Mouse (Mus musculus) neural tube, embryonic 15.5 days (tissue): Measurements from ENCODE around the gene Gm20388. TPM values are rescaled to one million over a fixed set of nuclear protein-coding genes. Genes with fewer than 3 reads are reported as not detected.

Source experiments
- ATAC-seq: fragments of 200-750 bp; cut with Nextera tagmentation; 2 replicates; pipeline ENCODE4 v1.8.0; 2017; ENCODE audit warnings: mild to moderate bottlenecking, moderate TSS enrichment, moderate library complexity; ENCODE audit not compliant: low FRiP score
- H3K27ac ChIP-seq: fragments of 300-500 bp; sonication (generic); replicated peaks from 2 replicates; pipeline ENCODE4 v1.5.1; 2015; ENCODE audit warnings: mild to moderate bottlenecking, inconsistent platforms
- H3K27me3 ChIP-seq: fragments of 300-500 bp; sonication (generic); replicated peaks from 2 replicates; pipeline ENCODE4 v1.6.1; 2015; ENCODE audit warnings: inconsistent platforms
- H3K36me3 ChIP-seq: fragments of 300-500 bp; sonication (generic); 2 replicates; pipeline ENCODE4 v1.6.1; 2015; ENCODE audit warnings: inconsistent platforms
- H3K4me1 ChIP-seq: fragments of 300-500 bp; sonication (generic); 2 replicates; pipeline ENCODE4 v1.6.1; 2015; ENCODE audit warnings: inconsistent platforms
- H3K4me2 ChIP-seq: fragments of 300-500 bp; sonication (generic); 2 replicates; pipeline ENCODE4 v1.6.1; 2015; ENCODE audit warnings: inconsistent platforms, mild to moderate bottlenecking, moderate library complexity
- H3K4me3 ChIP-seq: fragments of 300-500 bp; sonication (generic); replicated peaks from 2 replicates; pipeline ENCODE4 v1.5.1; 2015; ENCODE audit warnings: mild to moderate bottlenecking, inconsistent platforms
- H3K9ac ChIP-seq: fragments of 300-500 bp; sonication (generic); replicated peaks from 2 replicates; pipeline ENCODE4 v1.6.1; 2015; ENCODE audit warnings: mild to moderate bottlenecking, inconsistent platforms
- H3K9me3 ChIP-seq: fragments of 300-500 bp; sonication (generic); replicated peaks from 2 replicates; pipeline ENCODE4 v1.6.1; 2016; ENCODE audit warnings: inconsistent platforms
- WGBS: fragments of 180-500 bp; shearing (Covaris S2); methylation state at CpG from one replicate; pipeline ENCODE4 v1.1.7; 2015; ENCODE audit warnings: mixed read lengths; 5-methylcytosine and 5-hydroxymethylcytosine counted together
- polyA plus RNA-seq: library from polyadenylated mRNA; unstranded; fragments of >200 nt; fragmentation: Nextera tagmentation; extraction: Ambion mirVana; gene quantifications from 2 replicates; pipeline ENCODE4 v1.2.1, GENCODE M21; 2015

Gm20388 gene
- polyA plus RNA-seq, 1 experiment from 2014 or later = not detected

DNA sequence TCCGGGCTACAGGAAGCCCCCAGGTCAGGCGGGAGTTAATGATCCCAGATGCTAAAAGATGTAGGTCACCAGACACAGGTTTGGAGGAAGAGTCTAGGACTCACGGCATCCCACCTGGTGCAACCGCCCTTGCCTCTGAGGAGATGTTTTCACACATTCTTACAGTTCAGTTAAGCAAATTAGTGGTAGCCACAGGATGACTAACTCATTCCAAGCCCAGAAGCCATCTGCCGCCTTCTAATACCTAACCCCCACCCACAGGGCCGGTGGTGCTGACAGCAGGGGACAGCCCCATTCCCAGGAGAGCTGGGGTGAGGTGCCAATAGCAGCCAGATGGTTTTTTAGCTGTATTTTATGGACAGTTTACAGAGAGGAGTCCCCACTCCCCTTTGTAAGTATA is 2375.1 kb downstream of the Gm20388 start:
- H3K27ac ChIP-seq = no peak overlapping the region
- WGBS = 67% methylated on average over 6 of the region's 6 CpGs
- H3K9me3 ChIP-seq = no peaks in the 10 kb centered on the region
- H3K4me1 ChIP-seq = peaks cover 33% of the 10 kb centered on the region
- no peak for ATAC-seq
- H3K36me3 ChIP-seq = no peaks in the 10 kb centered on the region
- peaks cover 23% of the 10 kb centered on the region; the same call in 1 of the 2 replicates for H3K27me3 ChIP-seq
- H3K4me3 ChIP-seq = no peak overlapping the region
- H3K9ac ChIP-seq = 0 out of 2 replicates have a peak overlapping the region, but pooled peaks have one; percentile 2
- no peak overlapping the region for H3K4me2 ChIP-seq

DNA sequence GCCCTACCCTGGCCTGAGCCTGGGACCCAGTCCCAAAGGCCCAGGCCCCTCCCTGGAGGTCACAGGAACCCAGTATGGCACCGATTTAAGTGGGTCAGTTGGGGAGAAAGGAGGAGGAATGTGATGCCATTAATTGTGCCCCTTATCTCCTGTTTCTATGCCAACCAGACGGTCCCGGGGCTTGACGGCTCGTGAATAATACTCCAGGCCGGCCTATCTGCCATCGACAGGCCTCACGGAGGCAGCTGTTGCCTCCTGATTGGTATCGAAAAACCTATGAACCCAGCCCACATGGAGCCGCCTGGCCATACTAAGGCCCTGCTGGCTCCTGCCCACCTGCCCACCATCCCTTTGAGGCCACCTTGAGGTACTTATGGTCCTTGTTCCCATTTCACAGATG is 2376.3 kb downstream of the Gm20388 start:
- H3K27me3 ChIP-seq = peaks cover 23% of the 10 kb centered on the region; the same call in 1 of the 2 replicates
- H3K4me3 ChIP-seq = no peak overlapping the region
- no peak for ATAC-seq
- no peak overlapping the region for H3K27ac ChIP-seq
- no peak overlapping the region for H3K4me2 ChIP-seq
- peaks cover 28% of the 10 kb centered on the region for H3K4me1 ChIP-seq
- 79% methylated on average over 10 of the region's 10 CpGs for WGBS
- H3K9me3 ChIP-seq = no peaks in the 10 kb centered on the region
- no peak overlapping the region for H3K9ac ChIP-seq
- H3K36me3 ChIP-seq = no peaks in the 10 kb centered on the region

DNA sequence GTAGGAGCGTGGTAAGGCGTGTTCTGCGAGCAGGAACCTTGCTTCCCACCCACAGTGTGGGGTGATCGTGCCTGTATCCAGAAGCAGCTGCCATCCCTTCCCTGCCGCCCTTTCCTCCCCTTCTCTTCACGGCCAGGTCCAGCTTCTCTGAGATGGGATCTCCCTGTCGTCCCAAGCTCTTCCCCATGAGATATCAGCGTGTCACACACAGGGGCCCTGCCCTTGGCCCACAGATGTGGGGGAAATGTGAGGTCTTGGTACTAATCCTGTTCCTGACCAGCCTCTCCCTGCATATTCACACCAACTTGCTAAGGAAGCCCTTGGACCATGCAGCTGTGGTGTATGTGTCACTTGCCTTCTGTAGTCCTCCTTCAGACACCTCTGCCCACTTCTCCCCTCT is 2377.1 kb downstream of the Gm20388 start:
- Histone ChIP-seq H3K27ac (no peak overlapping the region), H3K27me3 (peaks cover 23% of the 10 kb centered on the region; the same call in 1 of the 2 replicates), H3K4me3 (no peak overlapping the region), H3K9ac (no peak overlapping the region), H3K4me1 (peaks cover 24% of the 10 kb centered on the region), H3K9me3 (no peaks in the 10 kb centered on the region), H3K4me2 (no peak overlapping the region), H3K36me3 (no peaks in the 10 kb centered on the region)
- 82% methylated on average over 8 of the region's 8 CpGs for WGBS
- no peak for ATAC-seq

DNA sequence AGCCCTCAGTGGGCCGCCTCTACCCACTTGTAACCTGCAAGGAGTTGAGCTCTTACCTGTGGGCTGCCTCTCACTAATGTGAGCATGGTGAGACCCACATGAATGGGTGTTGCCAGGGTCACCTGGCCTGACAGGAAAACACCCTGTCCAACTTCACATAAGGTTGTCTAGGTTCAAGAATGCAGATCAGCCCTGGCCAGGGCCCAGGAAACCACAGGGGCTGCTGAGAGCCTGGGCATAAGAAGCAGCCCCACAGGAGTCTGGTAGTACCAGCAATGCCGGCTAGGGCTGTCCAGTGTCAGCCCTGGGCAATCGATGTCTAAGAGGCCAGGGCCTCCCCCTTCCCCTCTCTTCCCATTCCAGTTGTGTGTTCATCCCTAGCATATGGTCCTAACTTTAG is 2377.7 kb downstream of the Gm20388 start:
- Histone ChIP-seq H3K9ac (no peak overlapping the region), H3K9me3 (no peaks in the 10 kb centered on the region), H3K36me3 (no peaks in the 10 kb centered on the region), H3K4me3 (no peak overlapping the region), H3K27me3 (peaks cover 20% of the 10 kb centered on the region; the same call in 1 of the 2 replicates), H3K27ac (no peak overlapping the region), H3K4me2 (no peak overlapping the region), H3K4me1 (peaks cover 18% of the 10 kb centered on the region)
- 72% methylated on average over 3 of the region's 3 CpGs for WGBS
- ATAC-seq = no peak

DNA sequence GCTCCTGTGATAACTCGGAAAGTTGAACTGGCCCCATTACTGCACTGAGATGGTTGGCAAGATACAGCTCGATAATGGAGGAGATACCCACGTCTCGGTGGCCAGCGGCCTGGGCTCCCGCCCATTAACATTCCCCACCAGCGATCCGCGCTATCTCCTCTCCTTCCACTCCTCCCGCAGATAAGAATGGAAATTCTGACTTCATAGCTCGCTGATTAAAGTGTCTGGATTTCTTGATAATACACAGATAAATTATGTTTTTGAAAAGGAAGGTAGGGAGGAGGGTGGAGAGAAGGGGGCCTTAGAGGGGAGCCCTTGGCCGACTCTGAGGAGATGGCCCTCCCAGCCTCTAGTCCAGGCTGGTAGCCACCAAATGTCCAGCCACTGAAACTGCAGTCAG is 2380.4 kb downstream of the Gm20388 start:
- Histone ChIP-seq H3K4me2 (no peak overlapping the region), H3K4me3 (no peak overlapping the region), H3K9ac (no peak overlapping the region), H3K36me3 (no peaks in the 10 kb centered on the region), H3K27ac (no peak overlapping the region), H3K27me3 (peaks cover 7% of the 10 kb centered on the region; the same call in 1 of the 2 replicates), H3K9me3 (no peaks in the 10 kb centered on the region), H3K4me1 (peaks cover 14% of the 10 kb centered on the region)
- 75% methylated on average over 12 of the region's 12 CpGs for WGBS
- ATAC-seq = no peak

DNA sequence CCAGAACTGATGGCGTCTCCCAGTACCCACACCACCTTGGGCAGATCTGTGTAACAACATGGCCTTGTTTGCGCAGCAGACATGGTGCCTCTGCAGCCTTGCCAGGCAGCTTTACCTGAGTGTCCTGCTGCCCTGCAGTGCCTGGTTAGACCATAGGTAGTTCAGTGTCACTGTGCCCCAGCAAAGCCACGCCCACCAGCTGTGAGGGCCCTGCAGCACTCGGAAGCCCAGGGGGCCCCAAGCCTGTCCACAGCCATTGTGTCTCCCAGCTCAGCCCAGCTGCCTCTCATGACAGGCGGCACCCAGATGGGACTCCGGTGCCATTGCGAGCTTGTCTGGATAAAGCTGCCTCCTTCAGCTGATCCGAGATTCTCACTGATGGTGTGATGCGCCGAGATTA is 2380.9 kb downstream of the Gm20388 start:
- no peaks in the 10 kb centered on the region for H3K36me3 ChIP-seq
- no peak overlapping the region for H3K9ac ChIP-seq
- H3K9me3 ChIP-seq = no peaks in the 10 kb centered on the region
- H3K27me3 ChIP-seq = peaks cover 2% of the 10 kb centered on the region; the same call in 1 of the 2 replicates
- no peak overlapping the region for H3K27ac ChIP-seq
- H3K4me2 ChIP-seq = no peak overlapping the region
- peaks cover 18% of the 10 kb centered on the region for H3K4me1 ChIP-seq
- no peak for ATAC-seq
- H3K4me3 ChIP-seq = no peak overlapping the region
- 36% methylated on average over 10 of the region's 10 CpGs for WGBS

DNA sequence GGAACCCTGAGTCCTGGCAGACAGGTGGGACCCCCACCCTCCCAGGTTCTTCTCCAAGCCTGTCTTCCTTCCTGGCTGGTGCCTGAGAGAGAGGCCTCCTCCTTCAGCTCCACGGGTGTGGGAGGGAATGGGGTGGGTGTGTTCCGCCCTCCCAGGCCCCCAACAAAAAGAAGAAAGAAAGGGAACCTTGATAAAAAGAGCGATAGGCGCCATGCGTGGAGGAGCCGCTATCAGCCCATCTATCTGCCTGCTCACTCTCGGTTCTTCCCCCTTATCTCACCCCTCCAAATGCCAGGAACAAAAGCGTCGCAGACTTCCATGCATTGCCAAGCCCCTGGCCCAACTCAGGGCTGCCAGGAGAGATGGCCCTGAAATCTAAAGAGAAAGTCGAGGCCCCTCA is 2382.8 kb downstream of the Gm20388 start:
- H3K4me3 ChIP-seq = no peak overlapping the region
- WGBS = 78% methylated on average over 10 of the region's 10 CpGs

DNA sequence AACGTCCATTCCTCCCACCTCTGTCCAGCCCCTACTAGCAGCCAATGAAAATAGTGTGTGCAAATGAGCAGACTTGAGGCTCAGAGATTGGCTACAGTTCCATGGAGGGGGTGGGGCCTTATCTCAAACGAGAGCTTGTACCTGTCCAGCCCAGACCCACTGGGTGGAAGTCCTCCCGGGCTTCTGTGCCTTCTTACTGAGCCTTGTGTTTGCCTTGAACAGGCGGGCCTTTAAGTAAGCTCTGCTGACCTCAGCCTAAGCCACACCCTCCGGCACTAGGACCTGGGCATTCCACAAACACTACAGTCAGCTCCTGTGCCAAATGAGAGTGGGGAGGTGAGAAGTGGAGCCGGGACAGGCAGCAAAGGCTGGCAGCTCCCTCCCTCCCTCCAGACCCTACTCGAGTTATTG is 2383.6 kb downstream of the Gm20388 start:
- Histone ChIP-seq H3K27ac (no peak overlapping the region), H3K36me3 (no peaks in the 10 kb centered on the region), H3K9me3 (no peaks in the 10 kb centered on the region), H3K27me3 (0 out of 2 replicates have a peak, but pooled peaks cover 3% of the 10 kb centered on the region), H3K4me3 (no peak overlapping the region), H3K9ac (no peak overlapping the region), H3K4me2 (0 out of 2 replicates have a peak overlapping the region, but pooled peaks have one; percentile 19), H3K4me1 (peaks cover 21% of the 10 kb centered on the region)
- WGBS = 3% methylated on average over 7 of the region's 7 CpGs
- peak; percentile 50; the same call in 1 of the 2 replicates for ATAC-seq

More for the DNA sequence above, 2382.8 kb downstream of the Gm20388 start:
- H3K9me3 ChIP-seq = no peaks in the 10 kb centered on the region
- 0 out of 2 replicates have a peak, but pooled peaks cover 3% of the 10 kb centered on the region for H3K27me3 ChIP-seq
- H3K4me2 ChIP-seq = no peak overlapping the region
- no peak overlapping the region for H3K27ac ChIP-seq
- H3K36me3 ChIP-seq = no peaks in the 10 kb centered on the region
- ATAC-seq = no peak
- no peak overlapping the region for H3K9ac ChIP-seq
- H3K4me1 ChIP-seq = peaks cover 21% of the 10 kb centered on the region

DNA sequence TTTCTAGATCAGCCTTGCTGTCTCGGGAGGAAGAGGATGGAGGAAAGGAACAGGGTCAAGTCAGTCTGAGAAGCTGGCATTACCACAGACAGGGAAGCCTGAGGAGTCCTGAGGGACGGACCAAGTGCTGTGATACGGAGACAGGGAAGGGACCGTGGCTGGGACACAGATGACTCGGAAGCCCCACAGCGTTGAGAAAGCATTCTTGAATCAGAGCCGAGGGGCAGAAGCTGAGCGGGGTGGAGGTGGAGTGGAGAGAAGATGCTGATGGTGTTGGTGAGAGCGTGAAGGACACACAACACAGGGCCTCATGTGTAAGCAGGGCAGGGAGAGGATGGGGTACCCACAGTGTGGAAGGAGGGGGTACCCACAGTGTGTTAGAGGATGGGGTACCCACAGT is 2384.7 kb downstream of the Gm20388 start:
- Histone ChIP-seq H3K9ac (no peak overlapping the region), H3K36me3 (no peaks in the 10 kb centered on the region), H3K4me1 (peaks cover 21% of the 10 kb centered on the region), H3K27me3 (0 out of 2 replicates have a peak, but pooled peaks cover 3% of the 10 kb centered on the region), H3K4me2 (no peak overlapping the region), H3K9me3 (no peaks in the 10 kb centered on the region), H3K27ac (no peak overlapping the region), H3K4me3 (no peak overlapping the region)
- no peak for ATAC-seq
- 72% methylated on average over 9 of the region's 9 CpGs for WGBS

DNA sequence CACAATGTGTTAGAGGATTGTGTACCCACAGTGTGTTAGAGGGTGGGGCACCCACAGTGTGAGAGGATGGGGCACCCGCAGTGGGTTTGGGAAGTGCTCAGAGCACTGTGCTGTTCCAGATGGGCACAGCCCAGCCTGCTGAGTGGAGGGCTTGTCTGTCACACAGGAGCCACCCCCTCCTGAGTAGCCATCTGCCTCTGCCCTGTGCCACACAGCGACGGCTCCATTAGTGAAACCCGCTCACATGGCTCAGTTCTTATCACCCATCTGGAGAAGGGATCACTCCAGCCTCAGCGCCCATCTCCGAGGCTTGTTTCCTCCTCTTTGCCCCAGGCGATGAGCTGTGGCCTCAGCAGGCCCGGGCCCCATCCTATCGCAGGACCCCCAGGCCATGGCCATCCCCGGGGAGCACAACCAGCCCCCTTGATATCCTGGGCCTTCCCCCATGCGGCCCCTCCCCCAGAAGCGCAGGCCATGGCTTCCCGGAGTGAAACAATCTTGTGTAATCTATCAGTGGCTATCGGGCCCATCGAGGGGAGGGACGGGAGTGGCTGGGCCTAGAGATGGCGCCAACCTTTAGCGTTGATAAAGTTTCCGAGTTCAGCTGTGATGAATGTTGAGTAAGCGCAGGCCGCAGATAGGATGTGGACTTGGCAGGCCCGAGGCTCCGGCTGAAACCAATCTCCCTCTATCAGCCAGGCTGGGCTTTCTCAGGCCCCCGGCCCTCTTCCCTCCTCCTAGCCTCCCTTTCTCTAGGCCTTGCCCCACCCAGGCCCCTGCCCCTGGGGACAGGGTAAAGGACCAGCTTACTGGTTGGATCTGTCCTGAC is 2385.7 kb downstream of the Gm20388 start:
- H3K4me1 ChIP-seq = peaks cover 30% of the 10 kb centered on the region
- H3K9ac ChIP-seq = 0 out of 2 replicates have a peak overlapping the region, but pooled peaks have one; percentile 5
- ATAC-seq = no peak
- H3K27me3 ChIP-seq = 0 out of 2 replicates have a peak, but pooled peaks cover 3% of the 10 kb centered on the region
- H3K4me3 ChIP-seq = no peak overlapping the region
- H3K4me2 ChIP-seq = no peak overlapping the region
- WGBS = 35% methylated on average over 23 of the region's 24 CpGs
- H3K36me3 ChIP-seq = no peaks in the 10 kb centered on the region
- no peaks in the 10 kb centered on the region for H3K9me3 ChIP-seq
- peak overlapping the region; percentile 51; the same call in 1 of the 2 replicates for H3K27ac ChIP-seq

DNA sequence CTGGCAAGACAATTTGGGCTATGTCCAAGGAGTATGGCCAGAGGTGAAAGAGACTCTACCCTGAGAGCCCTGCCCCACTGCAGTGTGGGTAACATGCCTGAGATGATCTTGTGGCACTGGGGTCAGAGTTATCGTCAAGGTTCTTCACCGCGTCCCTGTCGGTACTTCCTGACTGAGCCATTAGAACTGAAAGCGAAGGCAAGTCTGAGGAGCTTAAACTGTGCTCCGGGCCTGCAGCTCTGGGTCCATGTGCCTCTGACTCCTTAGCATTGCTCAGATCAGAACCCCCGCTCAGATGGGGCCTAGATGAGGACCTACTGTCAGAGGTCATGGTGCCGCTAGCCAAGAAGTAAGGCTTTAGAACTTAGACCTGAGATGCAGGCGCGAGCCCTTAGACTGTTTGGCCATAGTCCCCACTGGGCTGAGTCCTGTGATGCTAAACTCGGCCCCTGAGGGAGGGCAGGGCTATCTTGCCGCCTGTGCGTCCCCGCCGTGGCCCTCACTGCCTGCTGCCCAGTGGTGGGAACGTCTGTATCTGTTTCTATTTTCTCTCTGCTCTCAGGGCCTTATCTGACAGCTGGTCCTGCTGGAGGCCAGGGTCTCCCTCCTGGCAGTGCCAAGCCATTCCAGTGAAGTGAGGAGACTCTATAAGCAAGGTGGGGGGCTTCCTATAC is 2389.1 kb downstream of the Gm20388 start:
- H3K36me3 ChIP-seq = no peaks in the 10 kb centered on the region
- WGBS = 75% methylated on average over 16 of the region's 16 CpGs
- no peak overlapping the region for H3K4me2 ChIP-seq
- no peak overlapping the region for H3K4me3 ChIP-seq
- 0 out of 2 replicates have a peak, but pooled peaks cover 3% of the 10 kb centered on the region for H3K27me3 ChIP-seq
- H3K27ac ChIP-seq = no peak overlapping the region
- H3K4me1 ChIP-seq = peaks cover 35% of the 10 kb centered on the region
- H3K9ac ChIP-seq = no peak overlapping the region
- no peak for ATAC-seq
- no peaks in the 10 kb centered on the region for H3K9me3 ChIP-seq
